In genomic region chr4:151057347-151058321, GRCm38 (mm10) we compare ENCODE assay signal across 8 mouse cellular contexts. TPM values are rescaled to one million over a fixed set of nuclear protein-coding genes. Genes with fewer than 3 reads are reported as not detected.
DNase-seq lines count a peak whose midpoint lies in the region; ATAC-seq lines count a peak whose summit lies in the region.

Gene Vamp3 (minus strand): TSS chr4:151057963.

- H3K9ac ChIP-seq in forebrain, embryonic 14.5 days (ENCODE audit: low read length) = peak within 1 kb of the TSS; percentile 88
- peak within 1 kb of the TSS; percentile 87 for H3K9ac ChIP-seq in neural tube, embryonic 15.5 days (replicated peaks)

- peak within 1 kb of the TSS; percentile 91 for H3K27ac ChIP-seq in forebrain, embryonic 14.5 days (ENCODE audit: low read depth, low read length)
- peak within 1 kb of the TSS; percentile 96 for H3K27ac ChIP-seq in neural tube, embryonic 15.5 days (replicated peaks)

- peak within 1 kb of the TSS; percentile 77 for H3K4me2 ChIP-seq in forebrain, embryonic 14.5 days (ENCODE audit: low read length)
- H3K4me2 ChIP-seq in neural tube, embryonic 15.5 days = peak within 1 kb of the TSS; percentile 63

- no peaks in the 10 kb centered on the region for H3K9me3 ChIP-seq in forebrain, embryonic 14.5 days (replicated peaks; ENCODE audit: control insufficient read depth, low read length)
- no peaks in the 10 kb centered on the region for H3K9me3 ChIP-seq in neural tube, embryonic 15.5 days (replicated peaks)

- DNase-seq in ES-CJ7 (ENCODE audit: low read depth, low spot score) = peak; percentile 98
- peak; percentile 99 for DNase-seq in cerebellum, adult 11 months
- peak; percentile 99 for DNase-seq in forebrain, embryonic 14.5 days (ENCODE audit: low spot score)
- peak; percentile 99 to 100 for DNase-seq in heart, postnatal 14 days
- peak; percentile 99 for DNase-seq in layer of hippocampus, adult 11-12 months (ENCODE audit: low spot score)
- DNase-seq in lung, adult 18-20 months = peak; percentile 98 to 99
- DNase-seq in testis, postnatal 14 days (ENCODE audit: low spot score) = peak; percentile 99

- peaks cover 7% of the 10 kb centered on the region; the same call in 1 of the 2 replicates for H3K4me1 ChIP-seq in forebrain, embryonic 14.5 days (ENCODE audit: control insufficient read depth, insufficient read depth, low read length)
- H3K4me1 ChIP-seq in neural tube, embryonic 15.5 days = peaks cover 24% of the 10 kb centered on the region

- intact Hi-C loops in heart, postnatal 14 days (cut with DNase I) = no loop called here

- ATAC-seq in forebrain, embryonic 14.5 days = peak; percentile 99
- ATAC-seq in neural tube, embryonic 15.5 days (ENCODE audit: low FRiP score) = peak; percentile 99

- H3K4me3 ChIP-seq in forebrain, embryonic 14.5 days (ENCODE audit: low read depth, low read length) = peak within 1 kb of the TSS; percentile 79
- H3K4me3 ChIP-seq in neural tube, embryonic 15.5 days (replicated peaks) = peak within 1 kb of the TSS; percentile 78

- H3K27me3 ChIP-seq in forebrain, embryonic 14.5 days (replicated peaks; ENCODE audit: control insufficient read depth, insufficient read depth, low read length) = no peaks in the 10 kb centered on the region
- no peaks in the 10 kb centered on the region for H3K27me3 ChIP-seq in neural tube, embryonic 15.5 days (replicated peaks)

- WGBS in forebrain, embryonic 14.5 days = under 1% methylated on average over 103 of the region's 114 CpGs
- WGBS in neural tube, embryonic 15.5 days = under 1% methylated on average over 114 of the region's 114 CpGs

- peaks cover 34% of the 10 kb centered on the region for H3K36me3 ChIP-seq in forebrain, embryonic 14.5 days (ENCODE audit: control insufficient read depth, insufficient read depth, low read length)
- H3K36me3 ChIP-seq in neural tube, embryonic 15.5 days = peaks cover 29% of the 10 kb centered on the region

RNA-seq across cellular contexts. Expression of gene Vamp3, which starts in this region (rescaled TPM):
- 25.1 and 30.0 TPM in 2 replicates for polyA plus RNA-seq in forebrain, embryonic 14.5 days (2014; fragmentation: Nextera tagmentation; extraction: Ambion mirVana)
- 10 to 100 TPM; 73.1 to 78.0 TPM for total RNA-seq in heart, postnatal 14 days (2021)
- 46.1 and 57.9 TPM in 2 replicates for polyA plus RNA-seq in neural tube, embryonic 15.5 days (2015; fragmentation: Nextera tagmentation; extraction: Ambion mirVana)

Comparison
In these comparisons a context has a peak if more than half of its experiments do, and no peak if none do; other contexts are left out.
1. Peak in every context shown above with its lines: DNase-seq, ATAC-seq, H3K4me3 ChIP-seq and H3K27ac ChIP-seq.